Mouse (Mus musculus): Measurements from ENCODE around the gene Cdhr4. TPM values are rescaled to one million over a fixed set of nuclear protein-coding genes. Genes with fewer than 3 reads are reported as not detected.

Gene Cdhr4
- polyA plus RNA-seq, 1 experiment = 6.1 TPM

GRCm38 (mm10) chr9:107961881-107962280 is 30.4 kb upstream of the Cdhr4 start:
- peak; percentile 72 for DNase-seq (ENCODE audit: low read depth)
- TF ChIP-seq CTCF (IDR thresholded peaks at IDR 0.05; ENCODE audit: borderline replicate concordance, extremely low read depth, insufficient read depth, insufficient read length) (peak; percentile 45; the same call in 1 of the 2 replicates), POLR2A (IDR thresholded peaks at IDR 0.05; ENCODE audit: borderline replicate concordance, extremely low read depth, insufficient read depth, insufficient read length, poor library complexity, severe bottlenecking) (no peak)

- DNase-seq (ENCODE audit: low read depth) = no peak
Measured at GRCm38 (mm10) chr9:107962916-107963315, 29.4 kb upstream of the Cdhr4 start.

GRCm38 (mm10) chr9:107963700-107964099 is 28.6 kb upstream of the Cdhr4 start:
- DNase-seq (ENCODE audit: low read depth) = peak; percentile 86
- peak; percentile 96 for TF ChIP-seq CTCF (IDR thresholded peaks at IDR 0.05; ENCODE audit: borderline replicate concordance, extremely low read depth, insufficient read depth, insufficient read length)
- TF ChIP-seq POLR2A (IDR thresholded peaks at IDR 0.05; ENCODE audit: borderline replicate concordance, extremely low read depth, insufficient read depth, insufficient read length, poor library complexity, severe bottlenecking) = no peak

More at GRCm38 (mm10) chr9:107962916-107963315, 29.4 kb upstream of the Cdhr4 start:
- no peak for TF ChIP-seq CTCF (IDR thresholded peaks at IDR 0.05; ENCODE audit: borderline replicate concordance, extremely low read depth, insufficient read depth, insufficient read length)
- no peak for TF ChIP-seq POLR2A (IDR thresholded peaks at IDR 0.05; ENCODE audit: borderline replicate concordance, extremely low read depth, insufficient read depth, insufficient read length, poor library complexity, severe bottlenecking)

- TF ChIP-seq POLR2A (IDR thresholded peaks at IDR 0.05; ENCODE audit: borderline replicate concordance, extremely low read depth, insufficient read depth, insufficient read length, poor library complexity, severe bottlenecking) = no peak
- TF ChIP-seq CTCF (IDR thresholded peaks at IDR 0.05; ENCODE audit: borderline replicate concordance, extremely low read depth, insufficient read depth, insufficient read length) = no peak
- DNase-seq (ENCODE audit: low read depth) = no peak
Measured at GRCm38 (mm10) chr9:107964681-107965080, 27.6 kb upstream of the Cdhr4 start.

- no peak for DNase-seq (ENCODE audit: low read depth)
- TF ChIP-seq POLR2A (IDR thresholded peaks at IDR 0.05; ENCODE audit: borderline replicate concordance, extremely low read depth, insufficient read depth, insufficient read length, poor library complexity, severe bottlenecking) (no peak), CTCF (IDR thresholded peaks at IDR 0.05; ENCODE audit: borderline replicate concordance, extremely low read depth, insufficient read depth, insufficient read length) (no peak)
Measured at GRCm38 (mm10) chr9:107966676-107967075, 25.6 kb upstream of the Cdhr4 start.

- TF ChIP-seq POLR2A (IDR thresholded peaks at IDR 0.05; ENCODE audit: borderline replicate concordance, extremely low read depth, insufficient read depth, insufficient read length, poor library complexity, severe bottlenecking) (no peak), CTCF (IDR thresholded peaks at IDR 0.05; ENCODE audit: borderline replicate concordance, extremely low read depth, insufficient read depth, insufficient read length) (no peak)
- no peak for DNase-seq (ENCODE audit: low read depth)
Measured at GRCm38 (mm10) chr9:107967437-107967836, 24.9 kb upstream of the Cdhr4 start.

- DNase-seq (ENCODE audit: low read depth) = no peak
- TF ChIP-seq POLR2A (IDR thresholded peaks at IDR 0.05; ENCODE audit: borderline replicate concordance, extremely low read depth, insufficient read depth, insufficient read length, poor library complexity, severe bottlenecking) = no peak
- no peak for TF ChIP-seq CTCF (IDR thresholded peaks at IDR 0.05; ENCODE audit: borderline replicate concordance, extremely low read depth, insufficient read depth, insufficient read length)
Measured at GRCm38 (mm10) chr9:107968531-107968930, 23.8 kb upstream of the Cdhr4 start.

GRCm38 (mm10) chr9:107970311-107970710 is 22.0 kb upstream of the Cdhr4 start:
- no peak for TF ChIP-seq POLR2A (IDR thresholded peaks at IDR 0.05; ENCODE audit: borderline replicate concordance, extremely low read depth, insufficient read depth, insufficient read length, poor library complexity, severe bottlenecking)
- no peak for TF ChIP-seq CTCF (IDR thresholded peaks at IDR 0.05; ENCODE audit: borderline replicate concordance, extremely low read depth, insufficient read depth, insufficient read length)
- DNase-seq (ENCODE audit: low read depth) = no peak

GRCm38 (mm10) chr9:107971690-107972541 is 20.4 kb upstream of the Cdhr4 start:
- DNase-seq (ENCODE audit: low read depth) = no peak
- no peak for TF ChIP-seq CTCF (IDR thresholded peaks at IDR 0.05; ENCODE audit: borderline replicate concordance, extremely low read depth, insufficient read depth, insufficient read length)
- no peak for TF ChIP-seq POLR2A (IDR thresholded peaks at IDR 0.05; ENCODE audit: borderline replicate concordance, extremely low read depth, insufficient read depth, insufficient read length, poor library complexity, severe bottlenecking)

GRCm38 (mm10) chr9:107974491-107975171 is 17.7 kb upstream of the Cdhr4 start:
- TF ChIP-seq POLR2A (IDR thresholded peaks at IDR 0.05; ENCODE audit: borderline replicate concordance, extremely low read depth, insufficient read depth, insufficient read length, poor library complexity, severe bottlenecking) = no peak
- no peak for TF ChIP-seq CTCF (IDR thresholded peaks at IDR 0.05; ENCODE audit: borderline replicate concordance, extremely low read depth, insufficient read depth, insufficient read length)
- no peak for DNase-seq (ENCODE audit: low read depth)

Data from brain, embryonic 14.5 days (tissue).